Mouse (Mus musculus): Measurements from ENCODE around the gene Map7d3. TPM values are rescaled to one million over a fixed set of nuclear protein-coding genes. Genes with fewer than 3 reads are reported as not detected.

The Map7d3 gene
- total RNA-seq, 2 experiments from 2014 or later, result 0.55 to 0.66 TPM

Other genes with a start within 250 kb of the Map7d3 start
- 10 to 100 TPM; 16.7 to 17.4 TPM for gene Mmgt1, start 224.3 kb downstream of the Map7d3 start, total RNA-seq (2021)
- 10 to 100 TPM; 14.9 to 19.7 TPM for gene Slc9a6, start 212.6 kb downstream of the Map7d3 start, total RNA-seq (2021)
- gene Fhl1, start 90.5 kb downstream of the Map7d3 start, total RNA-seq (2021), result 1,000 to 10,000 TPM; 1,001 to 1,517 TPM
- not detected for gene Adgrg4, start 47.8 kb upstream of the Map7d3 start, total RNA-seq (2021)
- not detected for gene Brs3, start 220.7 kb upstream of the Map7d3 start, total RNA-seq (2021)
- gene Htatsf1, start 231.3 kb upstream of the Map7d3 start, total RNA-seq (2021), result 10 to 100 TPM; 57.7 to 57.9 TPM

Measured in gastrocnemius, postnatal 14 days (tissue).